Mouse (Mus musculus) cerebellum, adult 2 months (tissue): ENCODE measurements around the gene Prss21. TPM values are rescaled to one million over a fixed set of nuclear protein-coding genes. Genes with fewer than 3 reads are reported as not detected.

Experiments used
- DNase-seq, 2 experiments: peaks; one replicate each; pipeline ENCODE4 v3.0.0; 2021
- H3K27ac ChIP-seq: fragments of 200-500 bp; 2 replicates; pipeline ENCODE4 v1.5.1; 2012; ENCODE audit warnings: low read length, control low read depth, inconsistent platforms; ENCODE audit not compliant: insufficient read depth
- H3K27me3 ChIP-seq: fragments of 200-500 bp; 2 replicates; pipeline ENCODE4 v1.6.1; 2012; ENCODE audit warnings: inconsistent platforms, mild to moderate bottlenecking, low read length, moderate library complexity; ENCODE audit not compliant: control insufficient read depth, insufficient read depth
- H3K4me1 ChIP-seq: fragments of 200-500 bp; 2 replicates; pipeline ENCODE4 v1.6.1; 2011; ENCODE audit warnings: low read length; ENCODE audit not compliant: control insufficient read depth, insufficient read depth
- H3K4me3 ChIP-seq: fragments of 200-500 bp; replicated peaks from 2 replicates; pipeline ENCODE3; 2011; ENCODE audit warnings: mild to moderate bottlenecking, low read depth, low read length, control low read depth; ENCODE audit not compliant: insufficient read depth
- CTCF ChIP-seq: fragments of 200-500 bp; IDR thresholded peaks from 2 replicates; pipeline ENCODE4 v1.5.1; 2011; ENCODE audit warnings: low read depth, mild to moderate bottlenecking, control low read depth, low read length, moderate library complexity, borderline replicate concordance; ENCODE audit not compliant: insufficient read depth
- POLR2A ChIP-seq: fragments of 200-500 bp; IDR thresholded peaks from 2 replicates; pipeline ENCODE4 v1.6.1; 2011; ENCODE audit warnings: low read length, control low read depth, borderline replicate concordance; ENCODE audit not compliant: insufficient read depth
- whole genome bisulfite sequencing: fragments of 180-500 bp; shearing (Covaris S2); methylation state at CpG from one replicate; pipeline ENCODE4 v1.1.7; 2018; 5-methylcytosine and 5-hydroxymethylcytosine counted together
- polyA plus RNA-seq: library from polyadenylated mRNA; depleted of rRNA; stranded (reverse); fragments of >200 nt; gene quantifications from 2 replicates; pipeline ENCODE4 v1.2.3, GENCODE M21; 2012

Prss21 gene
- polyA plus RNA-seq, 1 experiment = not detected

DNA sequence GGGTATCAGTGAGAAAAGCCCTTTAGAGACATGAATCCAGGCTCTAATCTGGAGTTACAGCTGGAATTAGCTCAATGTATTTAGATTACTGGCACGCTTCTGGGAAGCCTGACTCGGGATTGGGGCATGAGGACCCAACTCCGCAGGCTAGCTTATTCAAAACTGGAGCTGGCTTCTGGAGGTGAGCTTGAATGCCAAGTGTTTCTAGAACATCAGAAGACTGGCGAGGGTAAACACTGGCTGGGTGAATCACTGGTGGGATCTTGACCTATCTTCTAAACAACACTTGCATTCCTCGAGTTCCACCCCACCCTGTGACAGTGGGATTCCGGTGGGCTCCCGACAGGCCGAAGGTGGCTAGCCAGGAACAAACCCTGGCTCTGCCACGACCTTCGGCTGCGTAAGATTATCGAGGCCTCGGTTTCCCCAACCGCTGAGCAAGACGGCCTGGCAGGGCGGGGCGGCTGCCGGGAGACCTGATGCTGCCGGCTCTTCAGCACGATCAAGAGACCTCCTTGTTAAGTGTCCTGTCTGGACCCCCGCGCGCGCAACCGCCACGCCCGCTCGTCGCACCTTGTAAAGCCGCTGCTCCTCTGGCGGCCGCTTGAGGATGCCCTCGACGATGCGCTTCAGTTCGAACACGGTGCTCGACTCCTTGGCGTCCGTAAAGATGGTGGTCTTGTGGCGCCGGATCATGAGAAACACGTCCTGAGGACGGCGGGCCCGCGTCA lies 39.4 kb upstream of the Prss21 start:
- TF ChIP-seq CTCF = no peak
- TF ChIP-seq POLR2A = no peak
- no peaks in the 10 kb centered on the region for H3K4me1 ChIP-seq
- H3K4me3 ChIP-seq = peak overlapping the region; percentile 80
- WGBS = under 1% methylated on average over 47 of the region's 47 CpGs
- peak; percentile 61 to 76 for DNase-seq
- H3K27ac ChIP-seq = peak overlapping the region; percentile 48; the same call in 1 of the 2 replicates
- no peaks in the 10 kb centered on the region for H3K27me3 ChIP-seq

- Histone ChIP-seq H3K27me3 (no peaks in the 10 kb centered on the region), H3K4me3 (peak within 1 kb of the TSS; percentile 80), H3K27ac (peak within 1 kb of the TSS; percentile 85), H3K4me1 (no peaks in the 10 kb centered on the region)
- TF ChIP-seq CTCF (peak; percentile 71), POLR2A (peak; percentile 65; the same call in 1 of the 2 replicates)
- DNase-seq = peak; percentile 88 to 89
- WGBS = under 1% methylated on average over 42 of the region's 42 CpGs
Measured at GRCm38 (mm10) chr17:23829064-23829619, 38.7 kb upstream of the Prss21 start, which contains the start of gene Elob. Gene Elob (minus strand): TSS chr17:23829136.

- 89% methylated on average over 1 of the region's 1 CpGs for WGBS
- no peak overlapping the region for H3K27ac ChIP-seq
- no peaks in the 10 kb centered on the region for H3K4me1 ChIP-seq
- TF ChIP-seq CTCF (no peak), POLR2A (no peak)
- no peaks in the 10 kb centered on the region for H3K27me3 ChIP-seq
- DNase-seq = no peak
- no peak overlapping the region for H3K4me3 ChIP-seq
Measured at GRCm38 (mm10) chr17:23831201-23831600, 36.7 kb upstream of the Prss21 start.

DNA sequence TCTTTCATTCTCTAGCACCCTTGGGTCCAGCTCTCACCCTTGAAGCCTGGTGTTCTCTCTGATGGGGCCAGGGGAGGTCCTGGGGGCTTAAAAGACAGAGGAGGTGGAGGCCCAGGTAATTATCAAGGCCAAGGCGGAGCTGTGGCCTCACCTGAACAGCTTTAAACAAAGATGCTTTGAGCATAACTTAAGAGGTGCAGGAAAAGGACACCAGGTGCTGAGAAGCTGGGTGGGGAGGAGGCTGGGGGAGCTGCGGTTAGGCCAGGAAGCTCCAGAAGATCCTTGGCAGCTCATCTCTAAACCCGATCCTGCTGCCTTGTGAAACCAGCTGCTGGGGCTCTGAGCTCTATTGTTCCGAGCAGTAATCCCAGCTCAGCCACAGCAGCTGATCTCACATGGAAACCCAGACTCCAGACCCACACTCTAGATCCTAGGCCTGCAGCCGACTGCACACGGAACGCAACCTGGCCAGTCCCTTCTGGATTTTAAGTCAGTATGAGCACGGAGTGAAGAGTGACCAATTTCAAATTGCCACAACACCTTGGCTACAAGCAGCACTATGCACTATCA lies 31.8 kb upstream of the Prss21 start, which contains the start of gene Prss33:
TSS of gene Prss33 (minus strand) at position 51 of the 570 bp plus-strand sequence.
- H3K4me1 ChIP-seq = no peaks in the 10 kb centered on the region
- no peaks in the 10 kb centered on the region for H3K27me3 ChIP-seq
- no peak within 1 kb of the TSS for H3K4me3 ChIP-seq
- TF ChIP-seq POLR2A = no peak
- no peak for TF ChIP-seq CTCF
- DNase-seq = no peak
- H3K27ac ChIP-seq = no peak within 1 kb of the TSS
- WGBS = 77% methylated on average over 8 of the region's 8 CpGs

DNA sequence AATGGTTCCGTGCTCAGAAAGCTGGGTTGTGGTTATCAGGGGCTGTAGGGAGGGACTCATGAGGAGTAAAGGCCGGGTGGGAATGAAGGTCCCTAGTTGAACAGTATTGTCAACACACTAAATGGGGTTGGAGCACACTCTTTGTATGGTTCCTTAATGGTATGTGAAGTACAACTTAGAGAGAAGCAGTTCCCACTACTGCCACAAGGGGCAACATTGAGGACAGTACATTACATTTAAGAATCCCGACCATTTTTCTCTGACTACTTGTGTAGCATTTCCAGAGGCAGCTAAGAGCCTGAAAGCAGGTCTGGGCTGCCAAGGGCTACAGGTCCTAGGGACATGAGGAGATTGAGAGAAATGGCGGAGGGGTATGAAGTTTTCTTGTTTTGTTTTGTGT lies 26.7 kb upstream of the Prss21 start:
- Histone ChIP-seq H3K4me3 (no peak overlapping the region), H3K27ac (no peak overlapping the region), H3K27me3 (no peaks in the 10 kb centered on the region), H3K4me1 (no peaks in the 10 kb centered on the region)
- peak; percentile 44 to 47 for DNase-seq
- TF ChIP-seq CTCF (peak; percentile 64), POLR2A (no peak)
- 29% methylated on average over 4 of the region's 4 CpGs for WGBS

- no peak for DNase-seq
- no peak overlapping the region for H3K4me3 ChIP-seq
- no peaks in the 10 kb centered on the region for H3K4me1 ChIP-seq
- H3K27ac ChIP-seq = no peak overlapping the region
- no peaks in the 10 kb centered on the region for H3K27me3 ChIP-seq
- WGBS = 45% methylated on average over 23 of the region's 23 CpGs
- no peak for TF ChIP-seq CTCF
- TF ChIP-seq POLR2A = no peak
Measured at GRCm38 (mm10) chr17:23843141-23843811, 24.6 kb upstream of the Prss21 start.

DNA sequence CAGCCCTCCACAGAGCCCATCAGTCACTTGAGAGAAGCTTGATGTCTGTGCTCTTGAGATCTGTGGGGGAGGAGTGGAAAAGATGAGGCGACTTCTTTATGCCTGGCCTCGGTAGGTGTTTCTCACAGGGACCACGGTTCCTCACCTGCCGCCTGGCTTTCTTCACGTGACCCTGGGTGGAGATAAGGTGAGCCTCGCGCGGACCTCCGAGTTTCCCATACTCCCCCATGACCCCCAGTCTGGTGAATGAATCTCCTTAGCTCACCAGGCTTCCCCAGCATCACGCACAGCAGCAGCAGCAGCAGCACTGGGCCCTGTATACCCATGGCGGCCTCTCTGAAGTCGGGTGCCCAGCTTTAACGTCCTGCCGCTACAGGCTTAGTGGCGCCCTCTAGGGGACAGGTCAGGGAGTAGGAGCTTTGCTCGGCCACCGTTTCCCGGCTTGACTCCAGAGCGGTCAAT lies 24.0 kb upstream of the Prss21 start, which contains the start of the genes Prss32 and Prss41:
TSS of gene Prss32 (plus strand) at position 44 of the 462 bp plus-strand sequence.
TSS of gene Prss41 (minus strand) at position 361 of the 462 bp plus-strand sequence.
- H3K4me3 ChIP-seq = peak within 1 kb of the TSS; percentile 9
- peak; percentile 61 to 67 for DNase-seq
- no peak for TF ChIP-seq POLR2A
- peak; percentile 60; the same call in 1 of the 2 replicates for TF ChIP-seq CTCF
- 18% methylated on average over 19 of the region's 19 CpGs for WGBS
- H3K4me1 ChIP-seq = no peaks in the 10 kb centered on the region
- H3K27me3 ChIP-seq = no peaks in the 10 kb centered on the region
- no peak within 1 kb of the TSS for H3K27ac ChIP-seq
